Mouse (Mus musculus): Measurements from ENCODE around the gene Espn.

The Espn gene

GRCm38 (mm10) chr4:152178916-152179705 is 26.9 kb upstream of the Espn start:
- peak; percentile 34 for DNase-seq (ENCODE audit: extremely low read depth, insufficient read length, low spot score)

GRCm38 (mm10) chr4:152178344-152178864 is 26.2 kb upstream of the Espn start:
- DNase-seq (ENCODE audit: extremely low read depth, insufficient read length, low spot score): peak; percentile 75

GRCm38 (mm10) chr4:152177537-152178343 is 25.6 kb upstream of the Espn start, which contains the start of gene Acot7:
Gene Acot7, plus strand, starts transcription at chr4:152178134.
- peak; percentile 86 for DNase-seq (ENCODE audit: extremely low read depth, insufficient read length, low spot score)

GRCm38 (mm10) chr4:152177174-152177536 is 25.0 kb upstream of the Espn start:
- DNase-seq (ENCODE audit: extremely low read depth, insufficient read length, low spot score): no peak

GRCm38 (mm10) chr4:152176638-152177037 is 24.5 kb upstream of the Espn start:
- no peak for DNase-seq (ENCODE audit: extremely low read depth, insufficient read length, low spot score)

- no peak for DNase-seq (ENCODE audit: extremely low read depth, insufficient read length, low spot score)
Observed at GRCm38 (mm10) chr4:152173956-152174355, 21.8 kb upstream of the Espn start.

- no peak for DNase-seq (ENCODE audit: extremely low read depth, insufficient read length, low spot score)
Observed at GRCm38 (mm10) chr4:152173041-152173440, 20.9 kb upstream of the Espn start.

GRCm38 (mm10) chr4:152171543-152171942 is 19.4 kb upstream of the Espn start:
- no peak for DNase-seq (ENCODE audit: extremely low read depth, insufficient read length, low spot score)

- no peak for DNase-seq (ENCODE audit: extremely low read depth, insufficient read length, low spot score)
Observed at GRCm38 (mm10) chr4:152170286-152170685, 18.1 kb upstream of the Espn start.

GRCm38 (mm10) chr4:152169103-152169502 is 16.9 kb upstream of the Espn start:
- DNase-seq (ENCODE audit: extremely low read depth, insufficient read length, low spot score): no peak

GRCm38 (mm10) chr4:152168052-152168451 is 15.9 kb upstream of the Espn start:
- DNase-seq (ENCODE audit: extremely low read depth, insufficient read length, low spot score): no peak

- DNase-seq (ENCODE audit: extremely low read depth, insufficient read length, low spot score): peak; percentile 61
Observed at GRCm38 (mm10) chr4:152165036-152165931, 13.1 kb upstream of the Espn start.

GRCm38 (mm10) chr4:152162748-152163147 is 10.6 kb upstream of the Espn start:
- no peak for DNase-seq (ENCODE audit: extremely low read depth, insufficient read length, low spot score)

GRCm38 (mm10) chr4:152161601-152162000 is 9.4 kb upstream of the Espn start:
- no peak for DNase-seq (ENCODE audit: extremely low read depth, insufficient read length, low spot score)

GRCm38 (mm10) chr4:152160748-152161147 is 8.6 kb upstream of the Espn start:
- no peak for DNase-seq (ENCODE audit: extremely low read depth, insufficient read length, low spot score)

- DNase-seq (ENCODE audit: extremely low read depth, insufficient read length, low spot score): no peak
Observed at GRCm38 (mm10) chr4:152159285-152159678, 7.1 kb upstream of the Espn start.

GRCm38 (mm10) chr4:152158585-152159284 is 6.6 kb upstream of the Espn start, which contains the start of gene Hes2:
Gene Hes2, plus strand, starts transcription at chr4:152158867.
- no peak for DNase-seq (ENCODE audit: extremely low read depth, insufficient read length, low spot score)

GRCm38 (mm10) chr4:152157779-152158584 is 5.8 kb upstream of the Espn start:
- DNase-seq (ENCODE audit: extremely low read depth, insufficient read length, low spot score): no peak

GRCm38 (mm10) chr4:152155019-152155418 is 2.8 kb upstream of the Espn start:
- DNase-seq (ENCODE audit: extremely low read depth, insufficient read length, low spot score): no peak
